Mouse (Mus musculus): Measurements from ENCODE around the gene Gpr61. TPM values are rescaled to one million over a fixed set of nuclear protein-coding genes. Genes with fewer than 3 reads are reported as not detected.
A peak's percentile ranks its signal among the peaks of the same experiment; 100 is the strongest.

The Gpr61 gene
- total and polyA plus RNA-seq, 2 experiments: not detected

- H3K4me1 ChIP-seq (ENCODE audit: control insufficient read depth, insufficient read depth, low read length): 0 out of 2 replicates have a peak, but pooled peaks cover 1% of the 10 kb centered on the region
- H3K27ac ChIP-seq (replicated peaks; ENCODE audit: insufficient read depth, low read depth, low read length): no peak overlapping the region
- H3K27me3 ChIP-seq (ENCODE audit: control insufficient read depth, insufficient read depth, low read length): no peaks in the 10 kb centered on the region
- no peak overlapping the region for H3K9ac ChIP-seq (ENCODE audit: low read depth, low read length)
- TF ChIP-seq POLR2A (IDR thresholded peaks at IDR 0.05; ENCODE audit: extremely low read depth, insufficient read depth, low read length) (no peak), CTCF (IDR thresholded peaks at IDR 0.05; ENCODE audit: low read depth, low read length) (no peak)
- 64% methylated on average over 5 of the region's 5 CpGs for WGBS
- H3K4me3 ChIP-seq (ENCODE audit: insufficient read depth, low read depth, low read length): no peak overlapping the region
- no peak for DNase-seq (ENCODE audit: extremely low read depth, low read depth, low spot score)
- no peaks in the 10 kb centered on the region for H3K36me3 ChIP-seq (ENCODE audit: control insufficient read depth, insufficient read depth, low read length)
- no peaks in the 10 kb centered on the region for H3K79me2 ChIP-seq (ENCODE audit: control insufficient read depth, insufficient read depth, low read length)
Observed at GRCm38 (mm10) chr3:108164091-108164490, 9.4 kb upstream of the Gpr61 start.

- TF ChIP-seq POLR2A (IDR thresholded peaks at IDR 0.05; ENCODE audit: extremely low read depth, insufficient read depth, low read length) (no peak), CTCF (IDR thresholded peaks at IDR 0.05; ENCODE audit: low read depth, low read length) (no peak)
- Histone ChIP-seq H3K4me1 (ENCODE audit: control insufficient read depth, insufficient read depth, low read length) (no peaks in the 10 kb centered on the region), H3K27ac (replicated peaks; ENCODE audit: insufficient read depth, low read depth, low read length) (no peak overlapping the region), H3K79me2 (ENCODE audit: control insufficient read depth, insufficient read depth, low read length) (no peaks in the 10 kb centered on the region), H3K27me3 (ENCODE audit: control insufficient read depth, insufficient read depth, low read length) (no peaks in the 10 kb centered on the region), H3K4me3 (ENCODE audit: insufficient read depth, low read depth, low read length) (no peak overlapping the region), H3K36me3 (ENCODE audit: control insufficient read depth, insufficient read depth, low read length) (no peaks in the 10 kb centered on the region), H3K9ac (ENCODE audit: low read depth, low read length) (no peak overlapping the region)
- WGBS: 90% methylated on average over 9 of the region's 9 CpGs
- DNase-seq (ENCODE audit: extremely low read depth, low read depth, low spot score): no peak
Observed at GRCm38 (mm10) chr3:108158383-108159037, 3.8 kb upstream of the Gpr61 start.

GRCm38 (mm10) chr3:108152290-108152689 is 2.4 kb downstream of the Gpr61 start:
- H3K27me3 ChIP-seq (ENCODE audit: control insufficient read depth, insufficient read depth, low read length): no peaks in the 10 kb centered on the region
- H3K9ac ChIP-seq (ENCODE audit: low read depth, low read length): no peak overlapping the region
- 88% methylated on average over 3 of the region's 3 CpGs for WGBS
- H3K4me1 ChIP-seq (ENCODE audit: control insufficient read depth, insufficient read depth, low read length): peaks cover 3% of the 10 kb centered on the region; the same call in 1 of the 2 replicates
- no peak overlapping the region for H3K27ac ChIP-seq (replicated peaks; ENCODE audit: insufficient read depth, low read depth, low read length)
- DNase-seq (ENCODE audit: extremely low read depth, low read depth, low spot score): no peak
- H3K79me2 ChIP-seq (ENCODE audit: control insufficient read depth, insufficient read depth, low read length): no peaks in the 10 kb centered on the region
- no peak overlapping the region for H3K4me3 ChIP-seq (ENCODE audit: insufficient read depth, low read depth, low read length)
- H3K36me3 ChIP-seq (ENCODE audit: control insufficient read depth, insufficient read depth, low read length): no peaks in the 10 kb centered on the region
- TF ChIP-seq CTCF (IDR thresholded peaks at IDR 0.05; ENCODE audit: low read depth, low read length) (no peak), POLR2A (IDR thresholded peaks at IDR 0.05; ENCODE audit: extremely low read depth, insufficient read depth, low read length) (no peak)

- Histone ChIP-seq H3K9ac (ENCODE audit: low read depth, low read length) (no peak overlapping the region; the same call in 1 of the 2 replicates), H3K36me3 (ENCODE audit: control insufficient read depth, insufficient read depth, low read length) (peaks cover 2% of the 10 kb centered on the region; the same call in 1 of the 2 replicates), H3K27me3 (ENCODE audit: control insufficient read depth, insufficient read depth, low read length) (no peaks in the 10 kb centered on the region), H3K79me2 (ENCODE audit: control insufficient read depth, insufficient read depth, low read length) (peaks cover 10% of the 10 kb centered on the region; the same call in 1 of the 2 replicates), H3K27ac (replicated peaks; ENCODE audit: insufficient read depth, low read depth, low read length) (no peak overlapping the region), H3K4me3 (ENCODE audit: insufficient read depth, low read depth, low read length) (no peak overlapping the region), H3K4me1 (ENCODE audit: control insufficient read depth, insufficient read depth, low read length) (peaks cover 5% of the 10 kb centered on the region; the same call in 1 of the 2 replicates)
- TF ChIP-seq POLR2A (IDR thresholded peaks at IDR 0.05; ENCODE audit: extremely low read depth, insufficient read depth, low read length) (no peak), CTCF (IDR thresholded peaks at IDR 0.05; ENCODE audit: low read depth, low read length) (peak; percentile 79)
- 44% methylated on average over 11 of the region's 11 CpGs for WGBS
- DNase-seq (ENCODE audit: extremely low read depth, low read depth, low spot score): peak; percentile 77
Observed at GRCm38 (mm10) chr3:108147386-108148235, 7.1 kb downstream of the Gpr61 start.

GRCm38 (mm10) chr3:108146671-108147070 is 8.0 kb downstream of the Gpr61 start:
- 45% methylated on average over 5 of the region's 5 CpGs for WGBS
- H3K9ac ChIP-seq (ENCODE audit: low read depth, low read length): peak overlapping the region; percentile 38

More at GRCm38 (mm10) chr3:108146671-108147070, 8.0 kb downstream of the Gpr61 start:
- Histone ChIP-seq H3K4me1 (ENCODE audit: control insufficient read depth, insufficient read depth, low read length) (peaks cover 5% of the 10 kb centered on the region; the same call in 1 of the 2 replicates), H3K27ac (replicated peaks; ENCODE audit: insufficient read depth, low read depth, low read length) (peak overlapping the region; percentile 28), H3K36me3 (ENCODE audit: control insufficient read depth, insufficient read depth, low read length) (peaks cover 2% of the 10 kb centered on the region; the same call in 1 of the 2 replicates), H3K79me2 (ENCODE audit: control insufficient read depth, insufficient read depth, low read length) (peaks cover 10% of the 10 kb centered on the region; the same call in 1 of the 2 replicates), H3K4me3 (ENCODE audit: insufficient read depth, low read depth, low read length) (no peak overlapping the region), H3K27me3 (ENCODE audit: control insufficient read depth, insufficient read depth, low read length) (no peaks in the 10 kb centered on the region)
- DNase-seq (ENCODE audit: extremely low read depth, low read depth, low spot score): no peak
- TF ChIP-seq POLR2A (IDR thresholded peaks at IDR 0.05; ENCODE audit: extremely low read depth, insufficient read depth, low read length): no peak
- no peak for TF ChIP-seq CTCF (IDR thresholded peaks at IDR 0.05; ENCODE audit: low read depth, low read length)
